Mouse (Mus musculus): ENCODE measurements at regions not wholly inside any gene's neighbourhood (a gene's known extent, or its start where the extent isn't known, plus 50 kb on each side); places are given as distances from the start of the nearest gene placed in this dataset.
A peak's percentile ranks its signal among the peaks of the same experiment; 100 is the strongest.

DNA sequence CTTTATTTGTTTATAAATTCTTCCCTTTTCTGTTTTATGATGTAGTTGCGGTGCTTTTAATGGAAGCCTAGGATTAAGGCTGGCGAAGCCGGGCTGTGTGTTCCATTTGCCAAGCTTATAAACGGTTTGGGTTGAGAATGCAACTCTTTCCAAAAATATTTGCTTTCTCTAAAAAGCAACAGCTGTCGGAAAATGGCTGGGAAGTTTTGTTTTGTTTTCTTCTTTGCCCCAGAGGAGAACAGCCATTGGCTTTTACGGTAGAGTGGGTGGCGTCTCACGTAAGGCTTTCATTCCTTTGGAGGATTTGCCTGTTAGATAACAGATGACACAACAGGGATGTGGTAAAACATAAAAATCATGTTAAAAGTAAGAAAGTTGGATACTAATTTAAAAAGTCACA, 186.4 kb downstream of the Mtx2 start:
- Histone ChIP-seq H3K9ac (ENCODE audit: insufficient read depth, low read depth) (no peak overlapping the region), H3K27ac (ENCODE audit: insufficient read depth, low read depth) (no peak overlapping the region), H3K27me3 (replicated peaks) (peaks cover 6% of the 10 kb centered on the region), H3K4me2 (ENCODE audit: insufficient read depth, low read depth, poor library complexity, severe bottlenecking) (no peak overlapping the region), H3K4me1 (ENCODE audit: control insufficient read depth in 1 of 2, insufficient read depth in 2 of 2) (peaks cover 5 to 16% of the 10 kb centered on the region in 2 experiments; a peak in 3 of 4 replicates), H3K79me2 (replicated peaks; ENCODE audit: control insufficient read depth, extremely low read depth, insufficient read depth, poor library complexity, severe bottlenecking) (no peaks in the 10 kb centered on the region), H3K4me3 (replicated peaks in 1 of 3; ENCODE audit: low read depth in 2 of 3, low read length in 2 of 3, poor library complexity in 1 of 3) (no peak overlapping the region), H3K36me3 (replicated peaks in 1 of 2; ENCODE audit: control insufficient read depth in 1 of 2, insufficient read depth in 1 of 2, low read length in 1 of 2) (no peaks in the 10 kb centered on the region), H3K9me3 (replicated peaks; ENCODE audit: low read length) (no peaks in the 10 kb centered on the region)
- TF ChIP-seq CHD1 (IDR thresholded peaks at IDR 0.05; ENCODE audit: low read depth, low read length) = no peak
- TF ChIP-seq EP300 (IDR thresholded peaks at IDR 0.05; ENCODE audit: low read length) = no peak
- no peak for TF ChIP-seq HCFC1 (IDR thresholded peaks at IDR 0.05; ENCODE audit: low read depth, low read length)
- no peak for TF ChIP-seq USF2 (conservative IDR thresholded peaks at IDR 0.05; ENCODE audit: low read depth, low read length)
- dilution Hi-C loops (cut with MboI; ENCODE audit: extremely low pct_ligation_motif_present, extremely low pct_unique_long_range_greater_than_20kb, low sequenced_read_pairs) (no loop called here), in situ Hi-C loops (cut with MboI; ENCODE audit: low pct_ligation_motif_present, low pct_unique_long_range_greater_than_20kb, low sequenced_read_pairs) (no loop called here)
- no peak for DNase-seq (ENCODE audit: extremely low read depth)

DNA sequence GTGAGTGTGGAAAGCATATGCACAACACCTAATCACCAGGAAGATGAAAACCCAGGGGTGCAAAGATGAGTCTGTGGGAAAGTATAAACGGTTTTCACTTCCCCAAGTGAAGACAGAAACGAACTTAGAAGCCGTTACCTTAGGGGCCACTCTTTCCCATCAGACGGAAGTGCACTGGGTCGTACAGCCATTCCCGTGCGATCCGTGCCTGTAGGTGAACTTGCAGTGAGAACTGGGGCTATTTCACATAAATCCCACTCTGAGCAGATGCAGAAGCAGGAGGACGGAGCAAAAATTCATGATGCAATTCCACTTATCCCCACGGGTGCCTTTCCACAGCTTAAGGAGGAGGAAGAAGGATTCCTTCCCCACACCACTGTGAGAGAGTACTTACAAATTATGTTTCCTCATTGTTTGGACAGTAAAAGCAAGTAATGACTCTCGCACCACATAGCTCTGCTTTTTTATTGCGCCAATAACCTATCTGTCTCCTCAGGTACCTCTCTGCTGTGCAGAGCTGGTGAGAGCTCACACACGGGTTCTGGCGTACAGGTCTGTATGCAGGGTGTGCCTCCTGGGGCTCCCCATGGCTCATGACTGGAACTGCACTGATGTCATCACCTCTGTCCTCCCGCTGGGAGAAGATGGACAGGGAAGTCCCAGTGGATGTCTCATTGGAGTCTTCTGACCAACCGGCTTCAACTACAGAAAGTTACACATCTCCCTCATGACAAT, 189.6 kb downstream of the Mtx2 start:
- Histone ChIP-seq H3K27me3 (replicated peaks) (peaks cover 6% of the 10 kb centered on the region), H3K36me3 (replicated peaks in 1 of 2; ENCODE audit: control insufficient read depth in 1 of 2, insufficient read depth in 1 of 2, low read length in 1 of 2) (no peaks in the 10 kb centered on the region), H3K79me2 (replicated peaks; ENCODE audit: control insufficient read depth, extremely low read depth, insufficient read depth, poor library complexity, severe bottlenecking) (no peaks in the 10 kb centered on the region), H3K9ac (ENCODE audit: insufficient read depth, low read depth) (no peak overlapping the region), H3K9me3 (replicated peaks; ENCODE audit: low read length) (no peaks in the 10 kb centered on the region), H3K4me3 (replicated peaks in 1 of 3; ENCODE audit: low read depth in 2 of 3, low read length in 2 of 3, poor library complexity in 1 of 3) (no peak overlapping the region), H3K27ac (ENCODE audit: insufficient read depth, low read depth) (no peak overlapping the region), H3K4me2 (ENCODE audit: insufficient read depth, low read depth, poor library complexity, severe bottlenecking) (peak overlapping the region; percentile 8; the same call in 1 of the 2 replicates), H3K4me1 (ENCODE audit: control insufficient read depth in 1 of 2, insufficient read depth in 2 of 2) (peaks cover 5 to 16% of the 10 kb centered on the region in 2 experiments; a peak in 3 of 4 replicates)
- dilution Hi-C loops (cut with MboI; ENCODE audit: extremely low pct_ligation_motif_present, extremely low pct_unique_long_range_greater_than_20kb, low sequenced_read_pairs) (no loop called here), in situ Hi-C loops (cut with MboI; ENCODE audit: low pct_ligation_motif_present, low pct_unique_long_range_greater_than_20kb, low sequenced_read_pairs) (no loop called here)
- DNase-seq (ENCODE audit: extremely low read depth) = no peak
- TF ChIP-seq RCOR1 (conservative IDR thresholded peaks at IDR 0.05; ENCODE audit: low read depth, low read length) (no peak), ZKSCAN1 (IDR thresholded peaks at IDR 0.05; ENCODE audit: borderline replicate concordance, low read depth, low read length) (no peak), EP300 (IDR thresholded peaks at IDR 0.05; ENCODE audit: low read length) (peak; percentile 46; the same call in 1 of the 2 replicates), RAD21 (IDR thresholded peaks at IDR 0.05; ENCODE audit: low read depth, low read length) (no peak), USF2 (conservative IDR thresholded peaks at IDR 0.05; ENCODE audit: low read depth, low read length) (no peak), IRF4 (IDR thresholded peaks at IDR 0.05; ENCODE audit: low read depth, low read length) (peak; percentile 42; the same call in 1 of the 2 replicates), CTCF (conservative IDR thresholded peaks at IDR 0.05 in 1 of 2, IDR thresholded peaks at IDR 0.05 in 1 of 2; ENCODE audit: low read depth in 2 of 2, low read length in 2 of 2) (no peak), TBP (conservative IDR thresholded peaks at IDR 0.05; ENCODE audit: low read depth, low read length) (no peak), CHD1 (IDR thresholded peaks at IDR 0.05; ENCODE audit: low read depth, low read length) (no peak), BHLHE40 (IDR thresholded peaks at IDR 0.05; ENCODE audit: low read depth, low read length) (peak; percentile 63)

DNA sequence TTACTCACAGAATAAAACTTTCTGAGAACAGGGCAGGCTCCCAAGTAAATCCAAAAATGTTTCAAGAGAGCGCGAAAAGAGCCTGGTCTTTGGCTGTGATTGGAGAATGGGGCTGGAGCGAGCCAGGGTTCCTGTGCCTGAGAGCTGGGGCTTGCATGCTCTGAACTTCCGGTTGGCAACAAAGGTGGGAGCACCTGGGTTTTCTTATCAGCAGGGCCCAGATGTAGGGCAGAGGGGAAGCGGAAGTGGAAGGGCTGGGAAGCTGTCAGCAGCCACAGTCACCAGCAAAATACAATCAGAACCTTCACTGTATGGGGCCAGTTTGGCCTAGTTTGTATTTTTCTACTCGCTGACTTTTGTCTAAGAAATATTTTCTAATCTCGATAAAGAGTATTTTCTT, 193.9 kb downstream of the Mtx2 start:
- Histone ChIP-seq H3K9ac (ENCODE audit: insufficient read depth, low read depth) (no peak overlapping the region), H3K4me2 (ENCODE audit: insufficient read depth, low read depth, poor library complexity, severe bottlenecking) (no peak overlapping the region), H3K4me1 (ENCODE audit: control insufficient read depth in 1 of 2, insufficient read depth in 2 of 2) (peaks cover 5 to 13% of the 10 kb centered on the region in 2 experiments; a peak in 3 of 4 replicates), H3K4me3 (replicated peaks in 1 of 3; ENCODE audit: low read depth in 2 of 3, low read length in 2 of 3, poor library complexity in 1 of 3) (no peak overlapping the region), H3K79me2 (replicated peaks; ENCODE audit: control insufficient read depth, extremely low read depth, insufficient read depth, poor library complexity, severe bottlenecking) (no peaks in the 10 kb centered on the region), H3K27me3 (replicated peaks) (no peaks in the 10 kb centered on the region), H3K36me3 (replicated peaks in 1 of 2; ENCODE audit: control insufficient read depth in 1 of 2, insufficient read depth in 1 of 2, low read length in 1 of 2) (no peaks in the 10 kb centered on the region), H3K27ac (ENCODE audit: insufficient read depth, low read depth) (no peak overlapping the region), H3K9me3 (replicated peaks; ENCODE audit: low read length) (no peaks in the 10 kb centered on the region)
- dilution Hi-C loops (cut with MboI; ENCODE audit: extremely low pct_ligation_motif_present, extremely low pct_unique_long_range_greater_than_20kb, low sequenced_read_pairs) (no loop called here), in situ Hi-C loops (cut with MboI; ENCODE audit: low pct_ligation_motif_present, low pct_unique_long_range_greater_than_20kb, low sequenced_read_pairs) (no loop called here)
- no peak for DNase-seq (ENCODE audit: extremely low read depth)
- TF ChIP-seq POLR2AphosphoS2 (IDR thresholded peaks at IDR 0.05; ENCODE audit: low read depth, low read length) (no peak), UBTF (IDR thresholded peaks at IDR 0.05; ENCODE audit: low read depth, low read length) (no peak), RCOR1 (conservative IDR thresholded peaks at IDR 0.05; ENCODE audit: low read depth, low read length) (no peak), ZC3H11A (IDR thresholded peaks at IDR 0.05; ENCODE audit: low read depth, low read length) (no peak), MEF2A (IDR thresholded peaks at IDR 0.05; ENCODE audit: borderline replicate concordance, low read depth, low read length) (no peak), BHLHE40 (IDR thresholded peaks at IDR 0.05; ENCODE audit: low read depth, low read length) (no peak), TCF12 (IDR thresholded peaks at IDR 0.05; ENCODE audit: low read depth, low read length) (no peak), USF2 (conservative IDR thresholded peaks at IDR 0.05; ENCODE audit: low read depth, low read length) (no peak), ZNF384 (IDR thresholded peaks at IDR 0.05; ENCODE audit: low read depth, low read length) (no peak), GABPA (IDR thresholded peaks at IDR 0.05; ENCODE audit: insufficient replicate concordance, low read depth, low read length) (no peak), MAX (IDR thresholded peaks at IDR 0.05; ENCODE audit: low read length) (no peak), MXI1 (IDR thresholded peaks at IDR 0.05; ENCODE audit: low read depth, low read length) (no peak), ETS1 (conservative IDR thresholded peaks at IDR 0.05; ENCODE audit: low read depth, low read length) (no peak), IRF4 (IDR thresholded peaks at IDR 0.05; ENCODE audit: low read depth, low read length) (no peak), PAX5 (IDR thresholded peaks at IDR 0.05; ENCODE audit: low read length) (no peak), JUN (IDR thresholded peaks at IDR 0.05; ENCODE audit: insufficient read depth, low read depth, low read length) (no peak), HCFC1 (IDR thresholded peaks at IDR 0.05; ENCODE audit: low read depth, low read length) (no peak)
